Mouse (Mus musculus): ENCODE data around the gene Rhbdf2. TPM values are rescaled to one million over a fixed set of nuclear protein-coding genes. Genes with fewer than 3 reads are reported as not detected.
"Not testable (repeated sequence)": the region's sequence is repeated elsewhere in the genome, so short reads cannot be mapped to it uniquely, and the experiment has no call there.

Gene Rhbdf2
- 3.4 and 4.5 TPM in 2 replicates for total RNA-seq (2014; rRNA removed)
- 1.0 TPM in 2 replicates for polyA plus RNA-seq (2015; fragmentation: Nextera tagmentation; extraction: Ambion mirVana)

GRCm38 (mm10) chr11:116626299-116627071, at the start of gene Rhbdf2:
Gene Rhbdf2 (minus strand): TSS chr11:116627019.
- DNase-seq (ENCODE audit: low spot score) (no peak), ATAC-seq (ENCODE audit: low FRiP score) (no peak)
- Histone ChIP-seq H3K27me3 (ENCODE audit: insufficient read depth, low read length) (0 out of 2 replicates have a peak, but pooled peaks cover 16% of the 10 kb centered on the region), H3K4me1 (ENCODE audit: insufficient read depth, low read length) (no peaks in the 10 kb centered on the region), H3K36me3 (ENCODE audit: insufficient read depth, low read length) (no peaks in the 10 kb centered on the region), H3K9me3 (ENCODE audit: low read length) (no peaks in the 10 kb centered on the region), H3K4me2 (ENCODE audit: low read depth, low read length, poor library complexity, severe bottlenecking) (no peak within 1 kb of the TSS), H3K27ac (ENCODE audit: low read depth, low read length) (no peak within 1 kb of the TSS), H3K4me3 (ENCODE audit: low read depth, low read length) (no peak within 1 kb of the TSS), H3K9ac (replicated peaks; ENCODE audit: low read length, poor library complexity, severe bottlenecking) (no peak within 1 kb of the TSS)
- no peak for TF ChIP-seq CTCF (IDR thresholded peaks at IDR 0.05)
- WGBS = 77% methylated on average over 10 of the region's 10 CpGs

DNA sequence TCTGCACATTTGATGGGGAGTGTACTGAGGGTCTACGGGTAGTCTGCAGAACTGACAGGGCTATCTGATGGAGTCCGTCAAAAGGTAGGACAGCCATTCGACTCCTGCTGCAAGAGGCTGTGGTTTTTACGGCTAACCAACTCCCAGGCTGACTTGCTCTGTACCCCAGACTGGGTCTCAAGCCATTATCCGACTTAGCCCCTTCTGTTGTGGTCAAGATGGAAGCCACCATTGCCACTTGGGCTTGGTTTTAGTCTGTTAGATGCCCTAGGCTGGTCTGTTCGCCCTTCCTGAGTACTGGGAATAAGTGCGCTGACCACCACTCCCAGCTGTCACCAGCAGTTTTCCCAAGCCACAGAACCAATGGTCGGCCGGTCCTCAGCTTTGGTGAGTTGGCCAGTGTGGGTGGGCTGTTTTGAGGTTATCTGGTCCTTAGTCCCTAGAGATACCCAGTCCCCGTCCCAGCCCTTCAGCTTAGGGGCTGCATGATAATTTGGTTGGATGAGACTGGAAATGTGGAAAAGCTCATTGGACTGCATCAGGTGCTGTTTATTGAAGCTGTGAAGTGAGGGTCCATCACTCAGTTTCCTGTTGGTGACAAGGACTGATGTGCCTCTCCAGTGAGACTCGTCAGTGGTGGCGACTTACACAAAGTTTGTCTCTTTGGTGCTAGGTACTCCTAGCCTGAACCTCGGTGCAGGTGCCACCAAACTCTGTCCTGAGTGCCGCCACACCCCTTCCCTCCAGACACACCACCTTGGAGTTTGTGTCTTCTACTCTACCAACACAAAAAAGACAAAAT, 49.6 kb upstream of the Rhbdf2 start:
- Histone ChIP-seq H3K4me3 (ENCODE audit: low read depth, low read length) (no peak overlapping the region), H3K9me3 (ENCODE audit: low read length) (no peaks in the 10 kb centered on the region), H3K27me3 (ENCODE audit: insufficient read depth, low read length) (no peaks in the 10 kb centered on the region), H3K36me3 (ENCODE audit: insufficient read depth, low read length) (peaks cover 40% of the 10 kb centered on the region), H3K9ac (replicated peaks; ENCODE audit: low read length, poor library complexity, severe bottlenecking) (no peak overlapping the region), H3K27ac (ENCODE audit: low read depth, low read length) (no peak overlapping the region), H3K4me1 (ENCODE audit: insufficient read depth, low read length) (peaks cover 5% of the 10 kb centered on the region; the same call in 1 of the 2 replicates), H3K4me2 (ENCODE audit: low read depth, low read length, poor library complexity, severe bottlenecking) (no peak overlapping the region)
- WGBS = 92% methylated on average over 14 of the region's 14 CpGs
- no peak for TF ChIP-seq CTCF (IDR thresholded peaks at IDR 0.05)
- no peak for ATAC-seq (ENCODE audit: low FRiP score)
- no peak for DNase-seq (ENCODE audit: low spot score)

DNA sequence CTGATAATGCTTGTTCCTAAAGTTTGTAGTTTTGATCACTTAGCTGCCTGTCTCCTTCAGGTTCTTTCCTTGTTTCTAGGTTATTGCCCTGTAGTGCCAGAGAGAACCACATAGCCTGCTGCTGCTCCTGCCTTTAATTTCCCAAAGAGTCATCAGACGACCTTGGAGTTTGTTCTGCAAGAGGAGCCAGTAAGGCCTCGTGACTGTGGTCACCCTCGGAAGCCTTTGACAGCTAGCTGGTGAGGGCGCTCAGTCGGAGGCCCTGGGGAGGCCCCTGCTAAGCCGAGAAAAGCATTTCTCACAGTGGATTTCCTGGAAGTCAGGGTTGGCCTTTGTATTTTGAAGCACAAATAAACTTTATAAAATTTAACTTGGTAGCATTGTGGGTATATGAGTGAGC, 48.6 kb upstream of the Rhbdf2 start:
- H3K4me2 ChIP-seq (ENCODE audit: low read depth, low read length, poor library complexity, severe bottlenecking); H3K27me3 ChIP-seq (ENCODE audit: insufficient read depth, low read length): not testable (repeated sequence)
- WGBS = 73% methylated on average over 6 of the region's 6 CpGs

DNA sequence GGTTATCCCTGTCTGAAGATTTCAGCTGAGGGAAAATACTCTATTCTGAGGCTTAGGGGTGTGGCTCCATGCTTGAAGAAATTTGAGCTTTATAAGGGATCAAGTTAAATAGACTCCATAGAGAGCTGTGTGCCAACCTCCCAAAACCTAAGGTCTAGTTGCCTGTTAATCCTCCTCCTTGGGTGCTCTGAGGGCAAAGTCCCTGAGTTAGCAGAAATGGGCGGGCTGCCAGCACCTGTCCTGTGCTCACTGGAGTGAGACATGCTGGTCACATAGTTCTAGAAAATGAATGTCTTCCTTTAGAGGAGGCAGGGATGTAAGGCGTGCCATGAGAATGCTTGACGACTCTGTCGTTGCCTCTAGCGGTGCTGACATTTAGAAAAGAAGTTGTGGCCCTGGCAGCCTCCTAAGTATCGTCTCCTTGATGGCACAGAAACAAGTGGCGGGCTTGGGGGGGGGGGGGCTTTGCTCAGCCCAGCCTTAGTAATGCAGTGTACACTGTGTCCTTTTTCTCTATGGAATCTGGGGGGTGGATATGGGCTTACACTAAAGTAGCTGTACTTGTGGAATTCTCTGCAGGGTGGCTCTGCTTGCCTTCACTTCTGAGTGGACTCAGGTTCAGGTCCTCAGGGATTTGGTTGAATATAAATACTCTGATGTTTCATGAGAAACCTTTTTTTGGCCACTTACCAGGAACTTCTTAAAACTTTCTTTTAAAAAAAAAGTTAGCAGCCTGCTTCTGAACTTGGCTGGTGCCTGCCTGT, 48.0 kb upstream of the Rhbdf2 start:
- ATAC-seq (ENCODE audit: low FRiP score) = no peak
- Histone ChIP-seq H3K4me3 (ENCODE audit: low read depth, low read length) (no peak overlapping the region), H3K36me3 (ENCODE audit: insufficient read depth, low read length) (peaks cover 37% of the 10 kb centered on the region), H3K9ac (replicated peaks; ENCODE audit: low read length, poor library complexity, severe bottlenecking) (no peak overlapping the region), H3K27me3 (ENCODE audit: insufficient read depth, low read length) (no peaks in the 10 kb centered on the region), H3K9me3 (ENCODE audit: low read length) (no peaks in the 10 kb centered on the region), H3K4me1 (ENCODE audit: insufficient read depth, low read length) (peaks cover 5% of the 10 kb centered on the region; the same call in 1 of the 2 replicates), H3K4me2 (ENCODE audit: low read depth, low read length, poor library complexity, severe bottlenecking) (no peak overlapping the region), H3K27ac (ENCODE audit: low read depth, low read length) (no peak overlapping the region)
- TF ChIP-seq CTCF (IDR thresholded peaks at IDR 0.05) = no peak
- DNase-seq (ENCODE audit: low spot score) = no peak
- whole genome bisulfite sequencing = 62% methylated on average over 7 of the region's 7 CpGs

More for the DNA sequence above, 48.6 kb upstream of the Rhbdf2 start:
- not testable (repeated sequence) for H3K4me3 ChIP-seq (ENCODE audit: low read depth, low read length); ATAC-seq (ENCODE audit: low FRiP score); H3K27ac ChIP-seq (ENCODE audit: low read depth, low read length); H3K9ac ChIP-seq (replicated peaks; ENCODE audit: low read length, poor library complexity, severe bottlenecking); H3K9me3 ChIP-seq (ENCODE audit: low read length); H3K4me1 ChIP-seq (ENCODE audit: insufficient read depth, low read length); DNase-seq (ENCODE audit: low spot score)
- H3K36me3 ChIP-seq (ENCODE audit: insufficient read depth, low read length) = peaks cover 37% of the 10 kb centered on the region

- ATAC-seq (ENCODE audit: low FRiP score) (no peak), DNase-seq (ENCODE audit: low spot score) (no peak)
- TF ChIP-seq CTCF (IDR thresholded peaks at IDR 0.05) = no peak
- no peaks in the 10 kb centered on the region for H3K9me3 ChIP-seq (ENCODE audit: low read length)
- H3K27ac ChIP-seq (ENCODE audit: low read depth, low read length) = no peak overlapping the region
- peaks cover 5% of the 10 kb centered on the region; the same call in 1 of the 2 replicates for H3K4me1 ChIP-seq (ENCODE audit: insufficient read depth, low read length)
- H3K36me3 ChIP-seq (ENCODE audit: insufficient read depth, low read length) = peaks cover 31% of the 10 kb centered on the region
- H3K27me3 ChIP-seq (ENCODE audit: insufficient read depth, low read length) = no peaks in the 10 kb centered on the region
- 92% methylated on average over 2 of the region's 2 CpGs for WGBS
- H3K4me3 ChIP-seq (ENCODE audit: low read depth, low read length) = no peak overlapping the region
- no peak overlapping the region for H3K9ac ChIP-seq (replicated peaks; ENCODE audit: low read length, poor library complexity, severe bottlenecking)
- H3K4me2 ChIP-seq (ENCODE audit: low read depth, low read length, poor library complexity, severe bottlenecking) = no peak overlapping the region
Observed at GRCm38 (mm10) chr11:116673410-116673809, 46.6 kb upstream of the Rhbdf2 start.

All from midbrain, postnatal 0 days (tissue).